Mouse (Mus musculus) urinary bladder, postnatal 25 days (tissue): ENCODE data around the gene Adarb1.

Experiments used
- DNase-seq: peaks from one replicate; pipeline ENCODE4 v3.0.0; 2022; ENCODE audit warnings: low spot score

Adarb1 gene

GRCm38 (mm10) chr10:77434457-77435151 is 16.5 kb upstream of the Adarb1 start:
- DNase-seq, result no peak

- no peak for DNase-seq
Observed at GRCm38 (mm10) chr10:77434076-77434456, 16.0 kb upstream of the Adarb1 start.

- no peak for DNase-seq
Observed at GRCm38 (mm10) chr10:77430771-77431170, 12.7 kb upstream of the Adarb1 start.

- DNase-seq, result no peak
Observed at GRCm38 (mm10) chr10:77429921-77430320, 11.9 kb upstream of the Adarb1 start.

- DNase-seq, result no peak
Observed at GRCm38 (mm10) chr10:77427610-77428009, 9.5 kb upstream of the Adarb1 start.

- no peak for DNase-seq
Observed at GRCm38 (mm10) chr10:77420190-77420589, 2.1 kb upstream of the Adarb1 start.

GRCm38 (mm10) chr10:77417240-77418102 is 599 bp downstream of the Adarb1 start:
- peak; percentile 28 for DNase-seq

GRCm38 (mm10) chr10:77416666-77417239 is 1.3 kb downstream of the Adarb1 start:
- DNase-seq, result no peak

GRCm38 (mm10) chr10:77415867-77416266 is 2.2 kb downstream of the Adarb1 start:
- DNase-seq, result no peak

GRCm38 (mm10) chr10:77413791-77414190 is 4.3 kb downstream of the Adarb1 start:
- DNase-seq, result no peak

- DNase-seq, result no peak
Observed at GRCm38 (mm10) chr10:77409154-77409553, 8.9 kb downstream of the Adarb1 start.

GRCm38 (mm10) chr10:77408241-77408640 is 9.8 kb downstream of the Adarb1 start:
- no peak for DNase-seq

GRCm38 (mm10) chr10:77406486-77406885 is 11.6 kb downstream of the Adarb1 start:
- no peak for DNase-seq

GRCm38 (mm10) chr10:77402463-77402862 is 15.6 kb downstream of the Adarb1 start:
- DNase-seq, result no peak

- no peak for DNase-seq
Observed at GRCm38 (mm10) chr10:77401039-77401438, 17.0 kb downstream of the Adarb1 start.

- DNase-seq, result no peak
Observed at GRCm38 (mm10) chr10:77399938-77400337, 18.1 kb downstream of the Adarb1 start.

- DNase-seq, result no peak
Observed at GRCm38 (mm10) chr10:77398082-77398481, 20.0 kb downstream of the Adarb1 start.

GRCm38 (mm10) chr10:77397056-77397642 is 20.9 kb downstream of the Adarb1 start:
- no peak for DNase-seq

GRCm38 (mm10) chr10:77396015-77396414 is 22.1 kb downstream of the Adarb1 start:
- no peak for DNase-seq

- no peak for DNase-seq
Observed at GRCm38 (mm10) chr10:77391072-77391471, 27.0 kb downstream of the Adarb1 start.

GRCm38 (mm10) chr10:77387558-77387957 is 30.5 kb downstream of the Adarb1 start:
- DNase-seq, result no peak

GRCm38 (mm10) chr10:77385731-77386130 is 32.3 kb downstream of the Adarb1 start:
- no peak for DNase-seq

- no peak for DNase-seq
Observed at GRCm38 (mm10) chr10:77383045-77383444, 35.0 kb downstream of the Adarb1 start.
